ENCODE assay signal across 16 mouse cellular contexts in the genomic region with DNA sequence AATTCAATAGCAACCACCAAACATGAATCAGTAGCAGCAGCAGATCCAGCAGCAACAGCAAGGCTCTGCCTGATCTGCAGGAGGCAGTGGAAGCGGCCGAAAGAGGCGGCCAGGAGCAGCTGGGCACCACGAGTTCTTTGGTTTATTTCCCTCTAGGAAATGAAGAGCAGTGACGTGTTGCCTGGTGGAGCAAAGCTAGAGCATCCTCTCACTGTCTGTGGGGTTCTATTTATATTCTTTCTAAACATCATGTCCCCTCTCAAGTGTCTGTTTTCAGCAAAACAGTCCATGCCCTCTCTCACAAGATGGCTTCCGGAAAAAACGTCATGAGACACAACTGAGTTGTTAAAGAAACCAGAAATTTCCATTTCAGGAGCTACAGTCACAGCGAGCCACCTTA.
"Had no signal": no experiment of that assay in that cellular context is flagged by ENCODE, and none has a peak within 500 bp of the region (broad histone marks: within the 10 kb centered on the region; RNA-seq: fewer than 3 reads in every experiment).

No protein-coding gene starts in this region.

- H3K27me3 ChIP-seq: lung, embryonic 15.5 days; midbrain, embryonic 12.5 days; neural tube, embryonic 12.5 days; stomach, embryonic 15.5 days had no signal

- H3K36me3 ChIP-seq: lung, embryonic 15.5 days; midbrain, embryonic 10.5 days; midbrain, embryonic 12.5 days; neural tube, embryonic 12.5 days; stomach, embryonic 15.5 days had no signal

- H3K9me3 ChIP-seq: lung, embryonic 15.5 days; midbrain, embryonic 10.5 days; stomach, embryonic 15.5 days had no signal

- H3K4me3 ChIP-seq: lung, embryonic 15.5 days; midbrain, embryonic 10.5 days; midbrain, embryonic 12.5 days; myocyte; neural tube, embryonic 12.5 days; stomach, embryonic 15.5 days had no signal

- H3K9ac ChIP-seq: lung, embryonic 15.5 days; midbrain, embryonic 12.5 days; neural tube, embryonic 12.5 days; stomach, embryonic 15.5 days had no signal

- H3K27ac ChIP-seq: lung, embryonic 15.5 days; midbrain, embryonic 10.5 days; midbrain, embryonic 12.5 days; neural tube, embryonic 12.5 days; stomach, embryonic 15.5 days; stomach, postnatal 0 days had no signal

- ATAC-seq: midbrain, embryonic 16.5 days had no signal

- DNase-seq: lung, adult 2 months; lung, postnatal 10 days; lung, postnatal 4 days; midbrain, embryonic 14.5 days; right cerebral cortex, postnatal 14 days; thymus, adult 2 months; thymus, postnatal 25 days; thymus, postnatal 4 days had no signal

- H3K4me2 ChIP-seq: lung, embryonic 15.5 days; midbrain, embryonic 12.5 days; neural tube, embryonic 12.5 days; stomach, embryonic 15.5 days had no signal
